Mouse (Mus musculus) liver, adult (tissue): Measurements from ENCODE around the gene Fcho1.

Source experiments
- GATA4 ChIP-seq: IDR thresholded peaks from 2 replicates; pipeline ENCODE4 v1.6.1; 2014; ENCODE audit warnings: mild to moderate bottlenecking, low read length; ENCODE audit not compliant: insufficient replicate concordance

Gene Fcho1

DNA sequence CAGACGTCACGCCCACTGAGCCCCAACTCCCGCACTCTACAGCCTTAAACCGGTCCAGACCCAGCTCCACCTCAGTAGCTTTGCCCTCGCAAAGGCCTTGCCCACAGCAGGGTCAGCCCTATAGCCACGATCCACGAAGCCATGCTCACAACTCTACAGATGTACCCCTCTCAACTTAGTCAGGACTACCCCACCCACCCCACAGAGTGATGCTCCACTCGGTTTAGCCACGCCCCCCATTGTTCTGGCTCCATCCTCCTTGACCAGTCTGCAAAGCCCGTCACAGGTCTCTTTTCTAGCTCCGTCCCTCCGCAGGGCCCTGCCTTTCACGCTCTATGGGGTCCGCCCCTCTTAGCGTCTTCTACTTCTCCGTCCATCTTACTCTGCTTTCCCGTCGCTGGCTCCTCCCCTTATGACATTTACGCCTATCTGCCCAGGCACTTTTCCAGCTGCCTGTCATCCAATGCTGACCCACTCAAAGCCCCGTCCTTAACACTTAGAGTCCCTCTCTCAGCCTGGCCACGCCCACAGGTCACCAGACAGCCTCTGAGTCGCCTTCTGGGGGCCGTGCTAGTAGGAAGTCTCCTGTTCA, 39.3 kb downstream of the Fcho1 start:
- TF ChIP-seq GATA4, result no peak

DNA sequence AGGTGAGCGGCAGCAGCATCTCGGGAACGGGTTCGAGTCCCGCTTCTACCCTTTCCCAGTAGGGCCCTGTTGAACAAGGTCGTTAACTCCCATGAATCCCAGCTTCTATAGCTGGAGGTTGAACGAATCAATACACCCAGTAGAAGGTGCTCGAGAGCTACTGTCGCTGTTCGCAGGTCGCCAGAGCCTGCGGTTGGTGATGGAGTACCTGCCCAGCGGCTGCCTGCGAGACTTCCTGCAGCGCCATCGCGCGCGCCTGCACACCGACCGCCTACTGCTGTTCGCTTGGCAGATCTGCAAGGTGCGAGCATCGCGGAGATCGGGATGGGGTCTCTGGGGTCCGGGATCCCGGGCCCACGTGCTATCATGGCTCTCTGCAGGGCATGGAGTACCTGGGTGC, 39.9 kb downstream of the Fcho1 start:
- no peak for TF ChIP-seq GATA4

GRCm38 (mm10) chr8:71684701-71685100, 40.8 kb downstream of the Fcho1 start:
- TF ChIP-seq GATA4, result no peak

GRCm38 (mm10) chr8:71682832-71683231, 42.7 kb downstream of the Fcho1 start:
- no peak for TF ChIP-seq GATA4

DNA sequence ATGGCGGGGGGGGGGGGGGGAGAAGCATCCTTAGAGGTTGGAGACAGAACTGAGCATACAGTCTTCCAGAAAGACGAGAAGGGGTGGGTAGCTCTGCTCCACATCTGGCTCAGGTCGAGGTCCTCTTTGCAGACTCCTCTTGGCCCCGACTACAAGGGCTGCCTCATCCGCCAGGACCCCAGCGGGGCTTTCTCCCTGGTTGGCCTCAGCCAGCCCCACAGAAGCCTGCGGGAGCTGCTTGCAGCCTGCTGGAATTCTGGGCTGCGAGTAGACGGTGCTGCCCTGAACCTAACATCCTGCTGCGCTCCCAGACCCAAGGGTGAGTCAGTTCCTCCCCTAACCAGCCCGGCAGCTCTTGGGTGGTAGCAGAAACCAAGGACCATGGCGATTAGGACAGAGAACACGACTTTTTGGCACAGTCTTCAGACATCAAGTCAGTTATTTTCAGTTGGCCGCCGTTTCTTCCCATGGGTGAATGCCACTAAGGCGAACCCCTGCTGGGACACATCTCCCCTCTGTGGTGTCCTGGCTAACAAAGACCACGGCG, 44.1 kb downstream of the Fcho1 start:
- TF ChIP-seq GATA4, result no peak

GRCm38 (mm10) chr8:71680471-71680870, 45.0 kb downstream of the Fcho1 start:
- peak; percentile 68; the same call in 1 of the 2 replicates for TF ChIP-seq GATA4

- no peak for TF ChIP-seq GATA4
Measured at GRCm38 (mm10) chr8:71679550-71680168, 45.9 kb downstream of the Fcho1 start.

GRCm38 (mm10) chr8:71679116-71679515, 46.4 kb downstream of the Fcho1 start:
- TF ChIP-seq GATA4, result no peak

DNA sequence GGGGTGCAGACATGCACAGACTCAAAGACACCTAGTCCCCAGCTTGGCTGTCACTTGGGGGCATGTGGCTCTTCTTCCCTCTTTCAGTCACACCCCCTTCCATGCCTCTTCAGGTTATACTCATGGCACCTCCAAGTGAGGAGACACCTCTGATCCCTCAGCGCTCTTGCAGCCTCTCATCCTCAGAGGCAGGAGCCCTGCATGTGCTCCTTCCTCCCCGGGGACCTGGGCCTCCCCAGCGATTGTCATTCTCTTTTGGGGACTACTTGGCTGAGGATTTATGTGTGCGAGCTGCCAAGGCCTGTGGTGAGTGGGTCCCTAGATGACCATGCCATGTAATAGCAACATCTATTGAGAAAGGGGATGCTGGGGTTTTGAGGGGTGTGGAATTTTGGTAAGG, 47.3 kb downstream of the Fcho1 start:
- TF ChIP-seq GATA4, result no peak

- no peak for TF ChIP-seq GATA4
Measured at GRCm38 (mm10) chr8:71677555-71677954, 48.0 kb downstream of the Fcho1 start.

- TF ChIP-seq GATA4, result no peak
Measured at GRCm38 (mm10) chr8:71676803-71677202, 48.7 kb downstream of the Fcho1 start.

DNA sequence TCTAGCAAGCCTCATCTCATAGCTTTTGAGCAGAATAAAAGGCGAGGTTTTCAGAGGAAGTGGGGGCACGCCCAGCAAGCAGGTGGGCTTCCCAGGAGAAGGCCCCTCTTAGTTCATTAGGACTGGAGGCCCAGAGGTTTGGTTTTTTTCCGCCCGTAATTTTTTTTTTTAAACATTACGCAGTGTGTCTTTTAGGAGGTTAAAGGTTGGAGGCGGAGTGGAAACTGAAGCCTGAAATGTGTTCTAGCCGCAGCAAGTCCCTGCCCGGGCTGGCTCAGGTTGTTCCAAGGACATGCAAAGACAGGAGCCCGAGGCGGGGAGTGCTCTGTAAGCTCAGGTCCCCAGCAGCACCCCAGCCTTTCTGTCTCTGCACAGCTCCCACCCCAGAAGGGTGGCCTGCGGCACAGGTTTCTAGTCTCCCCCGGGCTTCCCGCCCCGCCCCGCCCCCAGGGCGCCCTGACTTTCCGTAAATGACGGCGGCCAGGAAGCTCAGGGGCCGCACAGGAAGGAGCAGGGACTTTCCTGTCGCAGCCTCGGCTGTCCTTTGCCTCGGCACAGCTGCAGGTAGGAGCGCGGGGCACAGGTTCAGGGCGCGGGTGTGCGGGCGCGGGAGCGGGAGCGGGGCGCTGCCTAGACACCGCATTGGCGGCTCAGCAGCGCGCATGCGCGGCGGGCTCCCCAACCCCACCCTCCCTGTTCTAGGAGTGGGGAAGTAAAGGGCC, 49.3 kb downstream of the Fcho1 start, which contains the start of gene Jak3:
Gene Jak3 (plus strand): TSS at position 277 of the 722 bp plus-strand sequence.
- TF ChIP-seq GATA4, result no peak

GRCm38 (mm10) chr8:71675456-71676019, 50.0 kb downstream of the Fcho1 start:
- no peak for TF ChIP-seq GATA4

- no peak for TF ChIP-seq GATA4
Measured at GRCm38 (mm10) chr8:71674071-71674470, 51.4 kb downstream of the Fcho1 start.

- no peak for TF ChIP-seq GATA4
Measured at GRCm38 (mm10) chr8:71672168-71672735, 53.3 kb downstream of the Fcho1 start.
